Mouse (Mus musculus) spleen, embryonic (tissue): ENCODE data around the gene Btbd9.
"Not testable (repeated sequence)": the region's sequence is repeated elsewhere in the genome, so short reads cannot be mapped to it uniquely, and the experiment has no call there.

Experiments
- CTCF ChIA-PET: fragments of 350-600 bp; sonication (Branson Sonifier 250); formaldehyde crosslinking; loops from one replicate; lab custom pipeline; 2022; lab: Charles Lee

The Btbd9 gene

GRCm38 (mm10) chr17:30563484-30564075, 12.7 kb downstream of the Btbd9 start:
- CTCF ChIA-PET, result no interaction called here

GRCm38 (mm10) chr17:30562770-30563169, 13.5 kb downstream of the Btbd9 start:
- CTCF ChIA-PET, result no interaction called here

GRCm38 (mm10) chr17:30559536-30559935, 16.8 kb downstream of the Btbd9 start:
- CTCF ChIA-PET, result interaction anchor here (0.5 to 1.0 kb wide), 4 partner anchors 8 to 519 kb away, joined by 3 to 10 read pairs (median 4); no protein-coding TSS in a partner anchor

GRCm38 (mm10) chr17:30558623-30559022, 17.7 kb downstream of the Btbd9 start:
- CTCF ChIA-PET, result no interaction called here

- CTCF ChIA-PET, result no interaction called here
Measured at GRCm38 (mm10) chr17:30556512-30556911, 19.8 kb downstream of the Btbd9 start.

- CTCF ChIA-PET, result no interaction called here
Measured at GRCm38 (mm10) chr17:30553027-30553937, 23.0 kb downstream of the Btbd9 start.

GRCm38 (mm10) chr17:30550774-30551107, 25.5 kb downstream of the Btbd9 start:
- CTCF ChIA-PET, result interaction anchor here (0.7 kb wide), 1 partner anchor 9 kb away, joined by 10 read pairs; no protein-coding TSS in a partner anchor

GRCm38 (mm10) chr17:30549899-30550773, 26.2 kb downstream of the Btbd9 start:
- CTCF ChIA-PET, result no interaction called here

- CTCF ChIA-PET, result interaction anchor here (0.8 kb wide), 1 partner anchor 287 kb away, joined by 11 read pairs; no protein-coding TSS in a partner anchor
Measured at GRCm38 (mm10) chr17:30539098-30539497, 37.2 kb downstream of the Btbd9 start.

- CTCF ChIA-PET, result no interaction called here
Measured at GRCm38 (mm10) chr17:30536651-30537050, 39.6 kb downstream of the Btbd9 start.

GRCm38 (mm10) chr17:30533098-30533497, 43.2 kb downstream of the Btbd9 start:
- CTCF ChIA-PET, result no interaction called here

GRCm38 (mm10) chr17:30530542-30530940, 45.7 kb downstream of the Btbd9 start:
- CTCF ChIA-PET, result no interaction called here

GRCm38 (mm10) chr17:30529632-30530541, 46.4 kb downstream of the Btbd9 start:
- CTCF ChIA-PET, result no interaction called here

- CTCF ChIA-PET, result interaction anchor here (0.6 to 0.9 kb wide), 2 partner anchors 287 to 738 kb away, joined by 4 to 5 read pairs; no protein-coding TSS in a partner anchor
Measured at GRCm38 (mm10) chr17:30525405-30526295, 50.6 kb downstream of the Btbd9 start.

- CTCF ChIA-PET, result interaction anchor here (0.9 kb wide), 1 partner anchor 737 kb away, joined by 4 read pairs; no protein-coding TSS in a partner anchor
Measured at GRCm38 (mm10) chr17:30524451-30524850, 51.8 kb downstream of the Btbd9 start.

- CTCF ChIA-PET, result no interaction called here
Measured at GRCm38 (mm10) chr17:30523783-30524182, 52.5 kb downstream of the Btbd9 start.

- CTCF ChIA-PET, result no interaction called here
Measured at GRCm38 (mm10) chr17:30522406-30523078, 53.7 kb downstream of the Btbd9 start.

GRCm38 (mm10) chr17:30519172-30519512, 57.1 kb downstream of the Btbd9 start:
- CTCF ChIA-PET, result not testable (repeated sequence)
